Comparison of ENCODE assay signal across 25 mouse cellular contexts in the genomic region with DNA sequence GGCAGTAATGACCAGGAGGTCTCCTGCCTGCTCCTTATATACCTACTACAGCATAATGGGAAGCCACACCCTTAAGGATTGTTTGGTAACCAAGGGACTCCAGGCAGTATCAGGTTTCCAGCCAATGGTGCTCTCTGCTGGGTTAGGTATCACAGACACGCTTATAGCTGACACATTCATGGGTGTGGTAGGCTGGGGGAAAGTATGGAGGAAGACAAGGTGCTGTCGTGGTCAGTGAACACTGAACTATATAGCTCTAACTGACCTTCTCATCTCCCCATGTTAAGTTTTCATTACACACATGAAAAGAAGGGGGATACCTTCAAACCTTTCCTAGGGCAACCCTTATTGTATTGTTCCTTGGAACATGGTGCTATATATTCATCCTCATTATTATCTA. TPM values are rescaled to one million over a fixed set of nuclear protein-coding genes. Genes with fewer than 3 reads are reported as not detected.
"Had no signal": no experiment of that assay in that cellular context is flagged by ENCODE, and none has a peak within 500 bp of the region (broad histone marks: within the 10 kb centered on the region; RNA-seq: fewer than 3 reads in every experiment).

Gm6760 (minus strand) TSS at position 101 of the 400 bp plus-strand sequence.

- H3K4me1 ChIP-seq: neural tube, embryonic 12.5 days; neural tube, embryonic 13.5 days; neural tube, embryonic 15.5 days; stomach, embryonic 15.5 days had no signal

- H3K27ac ChIP-seq: neural tube, embryonic 12.5 days; neural tube, embryonic 13.5 days; neural tube, embryonic 15.5 days; stomach, embryonic 15.5 days; stomach, postnatal 0 days had no signal

- H3K36me3 ChIP-seq: neural tube, embryonic 12.5 days; neural tube, embryonic 13.5 days; neural tube, embryonic 15.5 days; stomach, embryonic 15.5 days had no signal

- H3K4me3 ChIP-seq: neural tube, embryonic 12.5 days; neural tube, embryonic 13.5 days; neural tube, embryonic 15.5 days; stomach, embryonic 15.5 days had no signal

- H3K27me3 ChIP-seq: neural tube, embryonic 12.5 days; neural tube, embryonic 13.5 days; neural tube, embryonic 15.5 days; stomach, embryonic 15.5 days had no signal

- DNase-seq: retina, postnatal 1 day; right cerebral cortex, adult 18-20 months; right cerebral cortex, postnatal 14 days; right cerebral cortex, postnatal 25 days; right cerebral cortex, postnatal 4 days; spleen, adult 18-20 months; thymus, adult 18-20 months; thymus, adult 2 months; thymus, postnatal 14 days; thymus, postnatal 25 days; thymus, postnatal 36 days; thymus, postnatal 4 days had no signal

RNA-seq across cellular contexts. Expression of gene Gm6760, which starts in this region (rescaled TPM):
- polyA plus RNA-seq: neural tube, embryonic 11.5 days; neural tube, embryonic 12.5 days; neural tube, embryonic 13.5 days; neural tube, embryonic 14.5 days; neural tube, embryonic 15.5 days; small intestine, adult 2 months; spleen, adult 2 months; stomach, embryonic 14.5 days; stomach, embryonic 15.5 days; stomach, embryonic 16.5 days; stomach, postnatal 0 days; thymus, adult 2 months; thymus, postnatal 0 days; urinary bladder, adult 2 months had no signal
